Mouse (Mus musculus) lung, postnatal 36 days (tissue): ENCODE data around the gene Zc3h14.

Experiments used
- DNase-seq: peaks from one replicate; pipeline ENCODE4 v3.0.0; 2022; ENCODE audit warnings: mixed read lengths

Zc3h14 gene

DNA sequence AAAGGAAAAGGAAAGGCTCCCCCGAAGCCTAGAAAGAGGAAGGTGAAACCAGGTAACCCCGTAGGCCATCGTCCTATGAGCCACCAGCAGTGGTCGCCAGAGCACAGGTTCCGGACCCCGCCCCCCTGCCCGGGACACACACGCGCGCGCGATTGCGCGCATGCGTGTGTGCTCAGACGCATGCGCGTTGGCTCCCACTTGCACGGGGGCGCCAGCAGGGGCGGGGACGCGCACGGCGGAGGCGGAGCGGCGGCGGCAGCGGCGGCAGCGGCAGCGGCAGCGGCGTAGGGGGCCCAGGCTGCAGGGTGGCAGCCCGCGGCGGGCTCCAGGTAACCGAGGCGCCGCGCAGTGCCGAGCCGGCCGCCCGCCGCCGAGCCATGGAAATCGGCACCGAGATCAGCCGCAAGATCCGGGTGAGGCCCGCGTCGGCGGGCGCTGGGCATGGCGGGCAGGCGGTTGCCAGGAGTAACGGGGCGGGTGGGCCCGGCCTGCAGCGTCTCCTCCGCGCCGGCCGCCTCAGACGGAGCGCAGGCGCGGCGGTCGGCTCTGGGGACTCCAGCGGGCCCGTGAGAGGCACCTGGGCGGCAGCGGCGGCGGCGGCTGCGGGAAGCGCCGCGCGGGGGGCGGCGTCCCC, at the start of gene Zc3h14:
Gene Zc3h14, plus strand, starts transcription at position 219 of the 634 bp plus-strand sequence.
- DNase-seq, result peak; percentile 95

- no peak for DNase-seq
Measured at GRCm38 (mm10) chr12:98697202-98697601, 49.6 kb upstream of the Zc3h14 start.

DNA sequence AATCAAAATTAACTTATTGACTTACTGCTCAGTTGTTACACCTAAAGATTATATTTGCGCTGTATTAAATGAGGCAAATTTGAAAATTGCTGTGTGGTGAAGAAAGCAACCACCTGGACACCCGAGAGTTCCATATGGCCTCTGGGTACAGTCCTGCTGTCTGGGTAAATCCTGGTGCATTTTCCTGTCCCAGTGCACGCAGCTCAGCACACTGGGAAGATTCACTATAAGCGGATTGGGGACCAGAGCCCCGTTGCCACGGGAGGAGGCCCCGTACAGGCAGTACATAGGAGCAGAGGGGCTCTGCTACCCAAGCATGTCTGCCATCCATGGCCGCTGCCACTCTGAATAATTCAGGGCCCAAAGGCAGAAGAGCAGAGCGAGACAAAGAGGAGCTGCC, 45.2 kb upstream of the Zc3h14 start:
- DNase-seq, result no peak

DNA sequence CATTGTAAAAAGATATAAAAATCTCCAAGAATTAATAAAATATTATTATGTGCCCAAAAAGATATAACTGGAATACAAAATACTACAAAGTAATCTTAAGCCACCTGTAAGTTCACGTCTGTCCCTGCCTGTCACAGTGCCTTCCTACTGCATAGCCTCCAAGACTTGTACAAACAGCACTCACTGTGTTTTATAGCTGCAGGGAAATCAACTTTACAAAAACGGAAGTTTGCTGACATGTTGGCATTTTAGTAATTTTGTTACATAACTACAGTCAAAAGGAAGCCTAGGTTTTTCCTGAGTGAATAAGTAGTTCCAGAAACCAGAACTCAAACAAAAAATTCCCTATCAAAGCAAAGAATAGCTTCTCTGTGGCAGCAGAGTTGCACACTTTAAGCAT, 43.2 kb upstream of the Zc3h14 start:
- DNase-seq, result no peak

DNA sequence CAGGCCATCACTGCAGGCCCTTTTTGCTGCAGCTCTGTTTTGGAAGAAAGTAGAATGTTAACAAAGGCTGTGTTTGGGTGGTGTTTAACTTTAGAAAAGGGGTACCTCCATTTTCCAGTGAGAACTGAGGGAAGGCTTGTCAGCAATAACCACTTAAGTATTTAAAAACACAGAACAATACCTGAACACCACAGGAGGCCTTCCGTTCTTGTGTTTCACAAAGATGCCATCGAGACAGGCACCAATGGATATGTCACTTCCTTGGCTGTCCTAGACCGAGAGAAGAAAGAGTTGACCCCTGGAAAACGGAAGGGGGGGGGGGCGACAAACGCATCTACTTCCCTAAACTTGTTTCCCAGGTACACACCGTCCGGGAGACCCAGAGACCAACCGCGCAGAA, 42.8 kb upstream of the Zc3h14 start:
- no peak for DNase-seq

DNA sequence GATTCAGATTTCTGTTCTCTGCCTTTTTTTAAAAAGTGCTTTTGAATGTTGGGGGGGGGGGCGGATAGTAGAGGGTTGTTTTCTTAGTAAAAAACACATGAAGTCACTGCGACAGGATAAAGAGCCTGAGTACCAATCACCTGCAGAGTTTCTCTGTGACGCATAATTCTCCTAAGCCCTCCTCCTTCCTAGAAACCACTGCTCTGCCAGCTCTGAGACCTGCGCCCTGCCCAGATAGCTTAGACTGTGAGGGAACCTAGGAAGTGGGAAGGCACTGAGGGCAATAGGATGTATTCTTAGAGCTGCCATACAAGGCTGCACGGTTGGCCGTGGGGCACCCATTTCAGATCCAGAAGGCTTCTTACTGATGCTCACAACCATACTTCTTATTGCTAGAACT, 33.9 kb upstream of the Zc3h14 start:
- DNase-seq, result peak; percentile 35

DNA sequence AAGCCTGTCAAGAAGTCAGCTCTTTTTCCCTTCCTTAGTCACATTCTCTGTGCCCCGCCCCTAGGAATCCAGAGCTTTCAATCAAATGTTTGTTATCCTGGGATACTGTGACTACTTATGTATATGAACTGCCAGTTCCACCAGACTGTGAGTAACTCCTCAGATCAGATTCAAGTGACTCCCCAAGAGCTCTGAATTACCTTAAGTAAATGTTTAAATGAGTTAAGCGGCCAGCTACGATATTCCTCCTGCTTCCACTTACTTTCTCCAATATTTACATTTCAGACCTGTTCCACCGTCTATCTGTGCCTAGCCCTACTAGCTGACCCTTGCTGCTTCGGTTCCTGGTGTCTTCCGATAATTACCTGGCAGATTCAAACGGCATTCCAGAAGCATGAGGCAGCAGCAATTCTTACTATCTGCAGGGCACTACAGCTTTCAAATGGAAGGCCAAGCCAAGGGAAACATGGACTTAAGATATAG, 33.1 kb upstream of the Zc3h14 start:
- DNase-seq, result peak; percentile 86

- peak; percentile 32 for DNase-seq
Measured at GRCm38 (mm10) chr12:98714757-98715156, 32.0 kb upstream of the Zc3h14 start.

DNA sequence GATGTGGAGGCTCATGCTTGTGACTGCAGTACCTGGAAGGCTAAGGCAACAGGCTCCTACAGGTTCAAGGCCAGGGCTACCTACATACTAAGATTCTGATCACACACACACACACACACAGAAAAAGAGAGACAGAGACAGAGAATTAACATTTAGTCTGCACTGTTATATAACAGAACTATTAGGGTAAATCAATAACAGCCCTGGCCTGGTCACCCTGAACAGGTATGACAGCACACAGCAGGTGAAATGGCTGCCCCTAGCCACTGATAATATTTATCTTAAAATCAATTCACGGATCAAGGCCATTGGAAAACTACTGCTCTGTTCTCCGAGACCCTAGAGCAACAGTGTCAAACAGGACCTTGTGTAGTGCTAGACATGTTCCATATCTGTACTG, 30.6 kb upstream of the Zc3h14 start:
- no peak for DNase-seq

- DNase-seq, result no peak
Measured at GRCm38 (mm10) chr12:98720628-98721027, 26.1 kb upstream of the Zc3h14 start.

- DNase-seq, result no peak
Measured at GRCm38 (mm10) chr12:98721030-98721429, 25.7 kb upstream of the Zc3h14 start.

DNA sequence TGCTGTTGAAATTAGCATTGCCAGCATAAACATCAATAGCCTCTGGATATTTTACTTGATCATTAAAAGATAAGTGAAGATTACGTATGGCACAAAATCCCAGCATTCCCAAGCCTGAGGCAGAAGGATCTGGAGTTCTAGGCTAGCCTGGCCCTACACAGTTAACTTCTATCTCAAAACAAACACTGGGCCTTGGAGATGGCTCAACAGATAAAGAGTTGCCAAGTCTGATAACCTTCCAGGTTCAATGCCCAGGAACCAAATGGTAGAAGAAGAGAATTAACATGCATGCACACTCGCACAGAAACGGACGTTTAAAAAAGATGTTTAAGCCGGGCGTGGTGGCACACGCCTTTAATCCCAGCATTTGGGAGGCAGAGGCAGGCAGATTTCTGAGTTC, 22.5 kb upstream of the Zc3h14 start:
- no peak for DNase-seq

- no peak for DNase-seq
Measured at GRCm38 (mm10) chr12:98724976-98725375, 21.8 kb upstream of the Zc3h14 start.

DNA sequence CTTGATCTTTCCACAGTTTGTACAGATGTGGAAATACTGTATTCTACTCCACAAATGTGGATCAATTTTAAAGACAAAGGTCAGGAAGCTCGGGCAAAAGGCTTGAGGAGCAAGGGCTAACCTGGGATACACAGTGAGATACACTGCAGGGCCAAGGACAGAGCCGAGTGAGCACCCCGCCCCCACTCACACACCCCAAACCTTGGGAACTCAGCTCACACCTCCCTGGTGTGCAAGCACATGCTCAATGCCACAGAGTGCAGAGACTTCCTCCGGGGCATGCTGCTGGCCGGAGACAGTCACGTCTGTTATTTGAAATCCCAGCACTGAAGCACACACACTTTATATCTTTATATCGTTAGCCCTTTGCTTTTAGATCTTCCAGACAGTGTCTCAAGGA, 20.7 kb upstream of the Zc3h14 start:
- DNase-seq, result no peak

DNA sequence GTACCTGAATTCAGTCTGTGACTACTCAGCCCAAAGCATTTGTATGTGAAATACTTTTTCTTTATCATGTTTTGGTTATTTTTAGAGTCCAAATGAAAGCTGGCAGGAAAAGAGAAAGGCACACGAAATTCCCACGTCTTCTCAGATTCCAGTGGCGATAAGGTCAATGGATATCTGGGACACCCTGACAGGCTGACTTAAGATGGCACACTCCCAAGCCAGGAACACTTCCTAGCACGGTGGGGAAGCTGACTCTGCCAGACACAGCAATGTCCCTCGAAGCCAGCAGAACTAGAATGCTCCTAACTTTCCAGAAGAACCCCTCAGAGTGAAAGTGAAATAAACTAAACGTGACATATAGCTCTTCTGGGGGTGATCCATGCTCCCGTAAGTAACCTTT, 19.6 kb upstream of the Zc3h14 start:
- no peak for DNase-seq

GRCm38 (mm10) chr12:98730682-98731081, 16.1 kb upstream of the Zc3h14 start:
- no peak for DNase-seq

DNA sequence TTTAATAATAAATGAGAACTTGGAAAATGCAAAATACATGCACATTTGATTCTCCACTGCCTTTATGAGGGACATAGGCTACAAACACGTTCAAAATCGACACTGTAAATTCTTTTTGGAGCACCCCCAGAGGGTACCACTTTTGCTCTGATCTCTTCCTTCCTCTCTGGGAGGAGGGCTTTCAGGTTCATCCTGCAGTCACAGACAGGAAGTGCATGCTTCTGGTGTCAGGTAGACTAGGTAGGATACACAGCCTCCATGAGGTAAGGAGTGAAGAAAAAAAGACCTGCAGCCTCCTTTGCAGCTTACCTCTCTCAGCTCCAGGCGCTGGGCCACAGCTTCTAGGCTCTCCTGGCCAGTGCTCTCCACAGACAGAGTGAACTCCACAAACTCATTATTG, 13.6 kb upstream of the Zc3h14 start:
- no peak for DNase-seq

- no peak for DNase-seq
Measured at GRCm38 (mm10) chr12:98733776-98734175, 13.0 kb upstream of the Zc3h14 start.

- peak; percentile 85 for DNase-seq
Measured at GRCm38 (mm10) chr12:98734246-98734879, 12.4 kb upstream of the Zc3h14 start.

- DNase-seq, result no peak
Measured at GRCm38 (mm10) chr12:98734880-98735801, 11.6 kb upstream of the Zc3h14 start.

DNA sequence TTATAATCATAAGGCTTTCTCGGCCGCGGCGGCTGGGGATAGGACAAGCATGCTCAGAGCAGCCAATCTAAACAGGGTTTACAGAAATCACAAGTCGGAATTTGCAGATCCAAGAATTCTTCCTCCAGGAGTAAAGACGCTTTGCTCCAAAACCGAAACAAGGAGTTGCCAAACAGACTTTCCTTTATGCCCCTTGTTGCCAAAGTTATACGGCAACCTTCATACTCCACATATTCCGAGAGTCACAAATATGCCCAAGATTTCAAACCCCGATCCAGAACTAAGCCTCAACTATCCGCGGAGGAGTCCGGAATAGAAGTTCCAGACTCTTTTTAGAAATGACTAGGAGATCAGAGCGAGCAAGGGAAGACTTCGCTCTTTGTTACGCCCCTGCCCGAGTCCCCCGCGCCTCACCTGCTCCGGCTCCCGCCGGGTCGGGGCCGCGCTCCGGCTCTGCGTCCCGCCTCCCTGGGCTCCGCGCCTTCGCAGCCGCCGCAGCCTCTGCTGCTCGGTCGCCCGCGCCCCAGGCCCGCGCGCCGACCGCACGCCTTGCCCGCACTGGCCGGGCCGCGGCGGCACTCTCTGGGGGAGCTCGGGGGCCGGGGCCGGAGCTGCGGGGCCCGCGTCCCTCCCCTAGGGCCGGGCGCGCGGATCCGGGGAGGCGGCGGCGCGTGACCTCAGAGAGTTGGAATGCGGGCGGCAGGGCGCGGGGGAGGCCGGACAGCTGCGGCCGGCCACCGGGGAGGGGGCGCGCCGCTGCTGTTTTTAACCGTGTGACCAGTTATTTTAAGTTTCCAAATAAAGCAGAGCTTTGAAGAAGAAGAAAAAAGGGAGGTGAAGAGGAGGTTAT, 9.6 kb upstream of the Zc3h14 start, which contains the start of gene Ptpn21:
Gene Ptpn21, minus strand, starts transcription at position 455 of the 850 bp plus-strand sequence.
- DNase-seq, result peak; percentile 79

DNA sequence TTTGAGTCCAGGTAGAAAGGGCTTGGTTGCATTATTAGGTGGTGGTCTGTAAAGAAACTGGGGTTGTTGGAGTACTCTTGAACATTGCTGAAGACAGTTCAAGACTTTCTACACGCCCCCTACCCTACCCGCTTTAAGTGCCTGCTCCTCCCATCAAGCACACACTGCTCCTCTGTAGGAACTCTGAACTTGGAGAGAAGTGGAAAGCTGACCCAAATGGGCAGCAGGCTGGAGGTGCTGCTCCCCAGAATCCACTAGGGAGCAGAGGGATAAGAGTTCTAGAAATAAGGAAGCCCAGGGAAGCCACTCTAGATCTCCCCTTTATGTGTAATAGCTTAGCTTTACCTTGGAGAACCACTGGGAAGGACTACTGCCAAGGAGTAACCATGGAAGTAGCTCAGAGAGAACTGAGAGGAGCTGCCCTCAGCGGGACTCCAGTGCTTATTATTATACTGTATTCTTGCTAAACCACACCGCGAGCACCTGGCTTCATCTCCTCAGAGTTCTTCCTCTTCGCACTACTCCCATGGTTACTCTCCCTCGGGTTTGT, 8.9 kb upstream of the Zc3h14 start:
- DNase-seq, result no peak
